Mouse (Mus musculus): Measurements from ENCODE around the gene Gm49486. TPM values are rescaled to one million over a fixed set of nuclear protein-coding genes. Genes with fewer than 3 reads are reported as not detected.

The Gm49486 gene
- polyA plus RNA-seq, 1 experiment from 2014 or later, result 0.64 TPM

- no peak overlapping the region for H3K4me2 ChIP-seq
- no peak overlapping the region for H3K9ac ChIP-seq (ENCODE audit: low read depth, low read length)
- 69% methylated on average over 8 of the region's 8 CpGs for WGBS (ENCODE audit: insufficient replicate concordance)
- H3K4me3 ChIP-seq (ENCODE audit: low read depth, low read length), result no peak overlapping the region
- H3K27ac ChIP-seq (ENCODE audit: low read depth, low read length), result no peak overlapping the region
- peaks cover 6% of the 10 kb centered on the region; the same call in 1 of the 2 replicates for H3K27me3 ChIP-seq (ENCODE audit: control insufficient read depth, insufficient read depth, low read length)
- H3K9me3 ChIP-seq (replicated peaks; ENCODE audit: control insufficient read depth, low read length), result no peaks in the 10 kb centered on the region
- H3K4me1 ChIP-seq (ENCODE audit: control insufficient read depth, insufficient read depth, low read length), result peaks cover 22% of the 10 kb centered on the region
- ATAC-seq (replicated peaks; ENCODE audit: insufficient number of reproducible peaks, low FRiP score, low TSS enrichment), result no peak
- H3K36me3 ChIP-seq (ENCODE audit: control insufficient read depth, insufficient read depth, low read length), result no peaks in the 10 kb centered on the region
These were observed 33.7 kb upstream of the Gm49486 start for GRCm38 (mm10) chr15:79195492-79195891.

DNA sequence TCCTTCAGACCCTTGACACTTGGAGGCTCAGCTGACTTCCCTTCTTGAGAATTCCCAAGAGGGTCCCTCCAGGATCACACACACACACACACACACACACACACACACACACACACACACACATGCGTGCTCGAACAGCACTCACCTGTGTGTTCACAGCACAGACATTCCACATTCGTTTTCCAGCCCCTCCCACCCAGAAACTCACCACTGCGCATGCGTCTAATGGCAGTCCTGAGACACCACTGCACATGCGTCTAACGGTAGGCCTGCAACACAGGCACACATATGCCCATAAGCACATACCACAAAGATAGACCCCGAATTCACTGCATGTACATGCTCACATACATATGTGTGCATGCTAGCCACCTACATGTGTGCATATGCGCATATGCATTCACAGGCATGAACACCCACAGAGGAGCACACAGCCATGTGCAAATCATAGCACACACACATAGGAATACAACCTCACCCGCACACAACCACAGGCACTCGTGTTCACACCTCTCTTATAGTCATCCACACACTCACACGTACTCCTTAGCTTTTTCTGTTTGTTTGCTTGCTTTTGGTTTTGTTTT is 29.7 kb upstream of the Gm49486 start:
- Histone ChIP-seq H3K36me3 (ENCODE audit: control insufficient read depth, insufficient read depth, low read length) (no peaks in the 10 kb centered on the region), H3K27ac (ENCODE audit: low read depth, low read length) (no peak overlapping the region), H3K4me1 (ENCODE audit: control insufficient read depth, insufficient read depth, low read length) (peaks cover 28% of the 10 kb centered on the region), H3K9me3 (replicated peaks; ENCODE audit: control insufficient read depth, low read length) (no peaks in the 10 kb centered on the region), H3K9ac (ENCODE audit: low read depth, low read length) (no peak overlapping the region), H3K4me2 (no peak overlapping the region), H3K4me3 (ENCODE audit: low read depth, low read length) (no peak overlapping the region), H3K27me3 (ENCODE audit: control insufficient read depth, insufficient read depth, low read length) (peaks cover 13% of the 10 kb centered on the region)
- no peak for ATAC-seq (replicated peaks; ENCODE audit: insufficient number of reproducible peaks, low FRiP score, low TSS enrichment)
- WGBS (ENCODE audit: insufficient replicate concordance), result 81% methylated on average over 12 of the region's 12 CpGs

DNA sequence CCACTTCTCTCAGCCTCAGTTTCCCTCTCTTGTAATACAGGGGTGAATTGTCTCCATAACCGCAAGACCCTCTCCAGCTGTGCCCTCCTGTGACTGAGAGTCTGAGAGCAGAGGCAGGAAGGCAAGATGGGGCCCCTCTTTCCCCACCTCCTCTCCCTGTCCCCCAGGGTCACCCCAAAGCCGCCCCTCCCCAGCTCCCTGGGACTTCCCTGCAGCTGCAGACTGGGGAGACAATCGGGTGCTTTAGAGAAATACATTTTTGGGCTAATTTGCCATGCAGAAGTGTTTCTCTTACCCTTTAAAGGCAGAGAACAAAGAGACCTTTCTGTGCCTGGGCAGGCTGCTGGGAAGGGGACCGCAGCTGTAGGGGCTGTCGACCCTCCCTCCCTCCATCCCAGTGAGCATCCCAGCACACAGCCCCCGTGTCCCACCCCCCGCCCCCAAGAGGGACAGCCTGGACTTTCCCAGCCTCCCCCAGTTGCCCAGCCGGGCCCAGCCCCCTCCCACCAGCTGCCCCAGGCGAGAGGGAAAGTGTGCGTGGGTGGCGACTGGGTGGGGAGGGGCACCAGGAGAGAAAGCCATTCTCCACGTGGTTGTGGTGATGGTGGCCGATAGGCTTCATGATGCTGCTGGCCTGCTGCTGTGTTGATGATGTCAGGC is 27.6 kb upstream of the Gm49486 start:
- Histone ChIP-seq H3K4me3 (ENCODE audit: low read depth, low read length) (no peak overlapping the region), H3K4me2 (no peak overlapping the region), H3K4me1 (ENCODE audit: control insufficient read depth, insufficient read depth, low read length) (peaks cover 19% of the 10 kb centered on the region), H3K9ac (ENCODE audit: low read depth, low read length) (no peak overlapping the region), H3K9me3 (replicated peaks; ENCODE audit: control insufficient read depth, low read length) (no peaks in the 10 kb centered on the region), H3K27me3 (ENCODE audit: control insufficient read depth, insufficient read depth, low read length) (peaks cover 13% of the 10 kb centered on the region), H3K27ac (ENCODE audit: low read depth, low read length) (no peak overlapping the region), H3K36me3 (ENCODE audit: control insufficient read depth, insufficient read depth, low read length) (no peaks in the 10 kb centered on the region)
- WGBS (ENCODE audit: insufficient replicate concordance), result 25% methylated on average over 13 of the region's 13 CpGs
- ATAC-seq (replicated peaks; ENCODE audit: insufficient number of reproducible peaks, low FRiP score, low TSS enrichment), result 0 out of 2 replicates have a peak, but pooled peaks have one; percentile 24

GRCm38 (mm10) chr15:79202575-79202974 is 26.6 kb upstream of the Gm49486 start:
- ATAC-seq (replicated peaks; ENCODE audit: insufficient number of reproducible peaks, low FRiP score, low TSS enrichment), result no peak
- Histone ChIP-seq H3K27me3 (ENCODE audit: control insufficient read depth, insufficient read depth, low read length) (peaks cover 11% of the 10 kb centered on the region), H3K27ac (ENCODE audit: low read depth, low read length) (no peak overlapping the region), H3K4me2 (peak overlapping the region; percentile 1; the same call in 1 of the 2 replicates), H3K9ac (ENCODE audit: low read depth, low read length) (no peak overlapping the region), H3K9me3 (replicated peaks; ENCODE audit: control insufficient read depth, low read length) (no peaks in the 10 kb centered on the region), H3K4me1 (ENCODE audit: control insufficient read depth, insufficient read depth, low read length) (peaks cover 19% of the 10 kb centered on the region), H3K36me3 (ENCODE audit: control insufficient read depth, insufficient read depth, low read length) (no peaks in the 10 kb centered on the region), H3K4me3 (ENCODE audit: low read depth, low read length) (no peak overlapping the region)
- 16% methylated on average over 10 of the region's 10 CpGs for WGBS (ENCODE audit: insufficient replicate concordance)

- H3K36me3 ChIP-seq (ENCODE audit: control insufficient read depth, insufficient read depth, low read length), result no peaks in the 10 kb centered on the region
- WGBS (ENCODE audit: insufficient replicate concordance), result 68% methylated on average over 6 of the region's 6 CpGs
- no peaks in the 10 kb centered on the region for H3K4me1 ChIP-seq (ENCODE audit: control insufficient read depth, insufficient read depth, low read length)
- H3K9me3 ChIP-seq (replicated peaks; ENCODE audit: control insufficient read depth, low read length), result no peaks in the 10 kb centered on the region
- no peak overlapping the region for H3K9ac ChIP-seq (ENCODE audit: low read depth, low read length)
- no peak overlapping the region for H3K4me2 ChIP-seq
- ATAC-seq (replicated peaks; ENCODE audit: insufficient number of reproducible peaks, low FRiP score, low TSS enrichment), result no peak
- no peak overlapping the region for H3K4me3 ChIP-seq (ENCODE audit: low read depth, low read length)
- H3K27ac ChIP-seq (ENCODE audit: low read depth, low read length), result no peak overlapping the region
- H3K27me3 ChIP-seq (ENCODE audit: control insufficient read depth, insufficient read depth, low read length), result peaks cover 2% of the 10 kb centered on the region; the same call in 1 of the 2 replicates
These were observed 21.0 kb upstream of the Gm49486 start for GRCm38 (mm10) chr15:79208211-79208610.

- Histone ChIP-seq H3K36me3 (ENCODE audit: control insufficient read depth, insufficient read depth, low read length) (no peaks in the 10 kb centered on the region), H3K4me2 (no peak overlapping the region), H3K27me3 (ENCODE audit: control insufficient read depth, insufficient read depth, low read length) (peaks cover under 1% of the 10 kb centered on the region; the same call in 1 of the 2 replicates), H3K27ac (ENCODE audit: low read depth, low read length) (no peak overlapping the region), H3K9ac (ENCODE audit: low read depth, low read length) (no peak overlapping the region), H3K4me1 (ENCODE audit: control insufficient read depth, insufficient read depth, low read length) (no peaks in the 10 kb centered on the region), H3K4me3 (ENCODE audit: low read depth, low read length) (no peak overlapping the region), H3K9me3 (replicated peaks; ENCODE audit: control insufficient read depth, low read length) (no peaks in the 10 kb centered on the region)
- ATAC-seq (replicated peaks; ENCODE audit: insufficient number of reproducible peaks, low FRiP score, low TSS enrichment), result no peak
- WGBS (ENCODE audit: insufficient replicate concordance), result 72% methylated on average over 26 of the region's 27 CpGs
These were observed 20.3 kb upstream of the Gm49486 start for GRCm38 (mm10) chr15:79208758-79209439.

- WGBS (ENCODE audit: insufficient replicate concordance), result 59% methylated on average over 2 of the region's 2 CpGs
- Histone ChIP-seq H3K9me3 (replicated peaks; ENCODE audit: control insufficient read depth, low read length) (no peaks in the 10 kb centered on the region), H3K4me1 (ENCODE audit: control insufficient read depth, insufficient read depth, low read length) (no peaks in the 10 kb centered on the region), H3K27ac (ENCODE audit: low read depth, low read length) (no peak overlapping the region), H3K27me3 (ENCODE audit: control insufficient read depth, insufficient read depth, low read length) (no peaks in the 10 kb centered on the region), H3K36me3 (ENCODE audit: control insufficient read depth, insufficient read depth, low read length) (no peaks in the 10 kb centered on the region), H3K4me3 (ENCODE audit: low read depth, low read length) (no peak overlapping the region), H3K4me2 (no peak overlapping the region), H3K9ac (ENCODE audit: low read depth, low read length) (no peak overlapping the region)
- no peak for ATAC-seq (replicated peaks; ENCODE audit: insufficient number of reproducible peaks, low FRiP score, low TSS enrichment)
These were observed 18.8 kb upstream of the Gm49486 start for GRCm38 (mm10) chr15:79210357-79210756.

DNA sequence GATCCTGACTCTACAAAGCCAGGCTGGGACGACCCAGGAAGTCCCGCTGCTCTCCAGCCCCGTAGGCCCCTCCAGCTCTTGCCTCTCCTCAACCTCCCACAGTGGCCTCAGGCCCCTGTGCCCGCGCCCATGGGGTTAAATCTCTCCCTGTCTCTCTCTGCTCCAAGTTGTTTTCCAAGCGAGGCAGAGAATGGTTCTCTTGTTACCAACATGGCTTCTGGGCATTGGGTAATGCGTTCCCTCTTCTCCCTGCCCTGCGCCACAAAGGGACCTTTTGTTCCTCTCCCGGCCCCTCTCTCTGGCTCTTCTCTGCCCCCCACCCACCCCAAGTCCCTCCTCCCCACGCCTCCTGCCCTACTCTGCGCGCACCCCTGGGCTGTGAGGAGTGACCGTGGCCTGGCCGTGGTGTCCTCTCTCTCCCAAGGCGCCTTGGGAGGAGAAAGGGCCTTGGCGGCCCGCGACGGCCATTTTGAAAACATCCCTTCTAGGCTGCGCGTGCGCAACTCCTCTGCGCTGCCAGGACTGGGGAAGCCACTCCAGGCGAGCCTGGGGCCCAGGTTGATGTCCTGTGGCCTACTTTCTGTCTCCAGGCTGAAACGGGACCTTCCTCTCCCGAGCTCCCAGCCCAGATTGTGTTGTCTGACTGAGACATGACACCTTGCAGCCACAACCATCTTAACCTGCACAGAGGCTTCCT is 16.3 kb upstream of the Gm49486 start:
- Histone ChIP-seq H3K4me1 (ENCODE audit: control insufficient read depth, insufficient read depth, low read length) (no peaks in the 10 kb centered on the region), H3K27me3 (ENCODE audit: control insufficient read depth, insufficient read depth, low read length) (no peaks in the 10 kb centered on the region), H3K9ac (ENCODE audit: low read depth, low read length) (no peak overlapping the region), H3K4me3 (ENCODE audit: low read depth, low read length) (no peak overlapping the region), H3K36me3 (ENCODE audit: control insufficient read depth, insufficient read depth, low read length) (no peaks in the 10 kb centered on the region), H3K27ac (ENCODE audit: low read depth, low read length) (no peak overlapping the region), H3K9me3 (replicated peaks; ENCODE audit: control insufficient read depth, low read length) (no peaks in the 10 kb centered on the region), H3K4me2 (no peak overlapping the region)
- 83% methylated on average over 26 of the region's 26 CpGs for WGBS (ENCODE audit: insufficient replicate concordance)
- ATAC-seq (replicated peaks; ENCODE audit: insufficient number of reproducible peaks, low FRiP score, low TSS enrichment), result no peak

All from heart, embryonic 11.5 days (tissue).